Mouse (Mus musculus) thymus, adult 2 months (tissue): ENCODE results near the gene Cd93. TPM values are rescaled to one million over a fixed set of nuclear protein-coding genes. Genes with fewer than 3 reads are reported as not detected.
A peak's percentile ranks its signal among the peaks of the same experiment; 100 is the strongest.

Experiments
- DNase-seq: peaks from one replicate; pipeline ENCODE4 v3.0.0; 2021
- H3K27ac ChIP-seq: fragments of 200-500 bp; 2 replicates; pipeline ENCODE4 v1.5.1; 2012; ENCODE audit warnings: low read length, control low read depth; ENCODE audit not compliant: control insufficient read depth, insufficient read depth
- H3K27me3 ChIP-seq: fragments of 200-500 bp; 2 replicates; pipeline ENCODE4 v1.6.1; 2012; ENCODE audit warnings: mild to moderate bottlenecking, low read length, moderate library complexity, mixed read lengths; ENCODE audit not compliant: control insufficient read depth, insufficient read depth
- H3K36me3 ChIP-seq: fragments of 200-500 bp; 2 replicates; pipeline ENCODE4 v1.6.1; 2012; ENCODE audit warnings: mild to moderate bottlenecking, low read length, moderate library complexity; ENCODE audit not compliant: control insufficient read depth, insufficient read depth
- H3K4me1 ChIP-seq: fragments of 200-500 bp; replicated peaks from 2 replicates; pipeline ENCODE4 v1.6.1; 2012; ENCODE audit warnings: low read length; ENCODE audit not compliant: control insufficient read depth, insufficient read depth
- H3K4me3 ChIP-seq: fragments of 200-500 bp; 2 replicates; pipeline ENCODE4 v1.5.1; 2012; ENCODE audit warnings: mild to moderate bottlenecking, low read length, control low read depth, moderate library complexity; ENCODE audit not compliant: control insufficient read depth, insufficient read depth
- CTCF ChIP-seq: fragments of 200-500 bp; IDR thresholded peaks from 2 replicates; pipeline ENCODE4 v1.5.1; 2012; ENCODE audit warnings: mild to moderate bottlenecking, control low read depth, low read length, moderate library complexity, borderline replicate concordance; ENCODE audit not compliant: control insufficient read depth, poor library complexity, insufficient read depth; ENCODE audit errors: extremely low read depth
- POLR2A ChIP-seq: fragments of 200-500 bp; IDR thresholded peaks from 2 replicates; pipeline ENCODE4 v1.6.1; 2012; ENCODE audit warnings: mild to moderate bottlenecking, low read length, control low read depth, moderate library complexity; ENCODE audit not compliant: control insufficient read depth, poor library complexity, insufficient read depth; ENCODE audit errors: extremely low read depth
- WGBS: fragments of 180-500 bp; shearing (Covaris S2); methylation state at CpG from one replicate; pipeline ENCODE4 v1.1.7; 2018; 5-methylcytosine and 5-hydroxymethylcytosine counted together
- polyA plus RNA-seq: library from polyadenylated mRNA; depleted of rRNA; stranded (reverse); fragments of >200 nt; gene quantifications from 2 replicates; pipeline ENCODE4 v1.2.3, GENCODE M21; 2012

Cd93 gene
- polyA plus RNA-seq, 1 experiment = 3.6 TPM

DNA sequence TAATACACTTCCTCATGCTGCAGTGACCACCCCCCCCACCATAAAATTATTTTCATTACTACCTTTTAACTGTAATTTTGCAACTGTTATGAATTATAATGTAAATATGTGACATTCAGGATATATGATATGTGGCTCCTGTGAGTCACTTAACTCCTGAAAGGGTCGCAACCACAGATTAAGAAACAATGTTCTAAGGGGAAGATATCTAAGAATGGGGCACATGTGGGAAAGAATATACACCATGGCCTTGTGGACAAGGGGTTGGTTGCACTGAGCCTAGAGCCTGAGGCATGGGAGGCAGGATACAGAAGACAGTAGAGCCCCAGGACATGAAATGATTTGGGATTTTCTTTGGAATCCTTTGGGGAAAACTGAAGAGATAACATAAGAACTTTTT is 2.3 kb upstream of the Cd93 start:
- H3K27ac ChIP-seq = no peak overlapping the region
- DNase-seq = no peak
- no peak overlapping the region for H3K4me3 ChIP-seq
- H3K36me3 ChIP-seq = no peaks in the 10 kb centered on the region
- TF ChIP-seq POLR2A = no peak
- TF ChIP-seq CTCF = no peak
- H3K27me3 ChIP-seq = no peaks in the 10 kb centered on the region
- peaks cover 24% of the 10 kb centered on the region for H3K4me1 ChIP-seq
- WGBS = 95% methylated on average over 1 of the region's 1 CpGs

DNA sequence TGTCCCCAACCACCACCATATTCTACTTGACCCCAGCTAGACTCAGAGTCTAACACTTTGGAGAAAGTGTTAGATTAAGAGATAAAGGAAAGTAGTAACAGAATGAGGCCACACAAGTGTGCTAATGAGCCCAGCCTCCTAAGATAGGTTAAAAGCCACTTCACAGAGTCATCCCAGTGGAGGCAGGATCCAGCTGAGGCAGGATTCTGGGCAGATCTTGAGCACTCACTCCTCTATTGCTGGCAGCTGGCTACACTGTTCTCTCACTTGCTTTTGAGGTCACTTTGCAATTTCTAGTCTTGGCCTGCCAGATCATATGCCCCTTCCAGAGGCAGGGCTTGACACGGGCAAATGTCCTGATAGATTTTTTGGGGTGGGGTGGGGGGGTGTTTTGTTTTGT is 1.1 kb upstream of the Cd93 start:
- no peak for DNase-seq
- Histone ChIP-seq H3K27me3 (no peaks in the 10 kb centered on the region), H3K4me3 (no peak overlapping the region), H3K27ac (no peak overlapping the region), H3K36me3 (no peaks in the 10 kb centered on the region), H3K4me1 (peaks cover 24% of the 10 kb centered on the region)
- TF ChIP-seq CTCF = no peak
- TF ChIP-seq POLR2A = no peak
- 65% methylated on average over 1 of the region's 1 CpGs for WGBS

DNA sequence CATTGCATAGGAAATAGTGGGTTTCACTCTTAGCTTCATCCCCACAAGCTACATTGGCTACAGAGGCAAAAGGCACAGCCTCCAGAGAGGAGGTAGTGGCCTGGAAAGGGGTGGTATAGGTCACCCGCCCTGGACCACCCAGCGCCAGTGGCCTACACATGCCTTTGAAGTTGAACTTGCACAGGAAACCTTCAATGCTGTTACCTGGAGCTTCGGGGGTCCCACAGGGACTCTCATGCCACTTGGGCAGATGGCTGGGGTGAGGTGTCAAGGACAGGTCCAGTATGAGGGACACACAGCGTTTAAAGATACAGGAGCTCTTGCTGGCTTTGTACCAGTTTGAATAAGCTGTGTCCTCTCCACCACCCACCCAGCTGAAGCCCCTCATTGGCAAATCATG is 653 bp downstream of the Cd93 start:
- H3K27me3 ChIP-seq = no peaks in the 10 kb centered on the region
- no peaks in the 10 kb centered on the region for H3K36me3 ChIP-seq
- H3K4me3 ChIP-seq = peak overlapping the region; percentile 33
- DNase-seq = peak; percentile 7
- TF ChIP-seq POLR2A = no peak
- no peak for TF ChIP-seq CTCF
- H3K4me1 ChIP-seq = peaks cover 24% of the 10 kb centered on the region
- H3K27ac ChIP-seq = no peak overlapping the region; the same call in 1 of the 2 replicates
- 21% methylated on average over 4 of the region's 4 CpGs for WGBS

DNA sequence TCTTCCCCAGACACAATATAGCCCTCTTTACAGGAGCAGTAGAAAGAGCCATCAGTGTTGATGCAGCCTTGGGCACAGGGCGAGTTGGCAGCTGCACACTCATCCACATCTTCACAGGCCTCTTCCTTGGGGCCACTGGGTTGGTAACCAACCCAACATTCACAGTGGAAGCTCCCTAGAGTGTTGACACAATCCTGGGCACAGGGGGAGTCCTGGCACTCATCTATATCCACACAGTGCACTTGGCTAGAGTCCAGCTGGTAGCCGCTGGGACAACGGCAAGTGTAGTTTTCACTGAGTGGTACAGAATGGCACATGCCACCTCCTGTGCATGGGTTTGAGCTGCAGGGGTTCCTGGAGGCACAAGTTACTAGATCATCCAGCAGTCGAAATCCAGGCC is 1.2 kb downstream of the Cd93 start:
- no peak for DNase-seq
- 14% methylated on average over 4 of the region's 4 CpGs for WGBS
- no peak overlapping the region for H3K4me3 ChIP-seq
- no peak overlapping the region for H3K27ac ChIP-seq
- TF ChIP-seq CTCF (no peak), POLR2A (no peak)
- H3K4me1 ChIP-seq = peaks cover 24% of the 10 kb centered on the region
- H3K27me3 ChIP-seq = no peaks in the 10 kb centered on the region
- H3K36me3 ChIP-seq = no peaks in the 10 kb centered on the region

DNA sequence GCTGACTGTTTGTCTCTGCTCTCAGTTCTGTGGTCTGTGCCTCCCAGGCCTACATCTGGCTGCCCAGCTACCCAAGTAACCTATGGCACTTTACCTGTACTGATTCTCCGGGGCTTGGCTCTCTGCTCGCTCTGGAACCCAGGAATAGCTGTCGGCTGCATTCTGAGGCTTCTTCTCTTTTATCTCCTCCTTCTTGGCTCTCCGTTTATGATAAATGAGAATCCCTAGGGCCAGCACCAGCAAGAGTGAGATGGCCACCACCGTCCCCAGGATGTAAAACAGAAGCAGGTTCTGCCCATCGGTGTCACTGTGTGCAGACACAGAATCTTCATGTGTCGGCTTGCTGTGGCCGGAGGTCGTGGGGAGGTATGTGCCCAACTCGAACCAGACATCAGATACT is 1.9 kb downstream of the Cd93 start:
- H3K27ac ChIP-seq = peak overlapping the region; percentile 16; the same call in 1 of the 2 replicates
- H3K27me3 ChIP-seq = no peaks in the 10 kb centered on the region
- no peak for DNase-seq
- no peaks in the 10 kb centered on the region for H3K36me3 ChIP-seq
- TF ChIP-seq CTCF = no peak
- H3K4me3 ChIP-seq = no peak overlapping the region
- H3K4me1 ChIP-seq = peaks cover 24% of the 10 kb centered on the region
- WGBS = 25% methylated on average over 10 of the region's 10 CpGs

DNA sequence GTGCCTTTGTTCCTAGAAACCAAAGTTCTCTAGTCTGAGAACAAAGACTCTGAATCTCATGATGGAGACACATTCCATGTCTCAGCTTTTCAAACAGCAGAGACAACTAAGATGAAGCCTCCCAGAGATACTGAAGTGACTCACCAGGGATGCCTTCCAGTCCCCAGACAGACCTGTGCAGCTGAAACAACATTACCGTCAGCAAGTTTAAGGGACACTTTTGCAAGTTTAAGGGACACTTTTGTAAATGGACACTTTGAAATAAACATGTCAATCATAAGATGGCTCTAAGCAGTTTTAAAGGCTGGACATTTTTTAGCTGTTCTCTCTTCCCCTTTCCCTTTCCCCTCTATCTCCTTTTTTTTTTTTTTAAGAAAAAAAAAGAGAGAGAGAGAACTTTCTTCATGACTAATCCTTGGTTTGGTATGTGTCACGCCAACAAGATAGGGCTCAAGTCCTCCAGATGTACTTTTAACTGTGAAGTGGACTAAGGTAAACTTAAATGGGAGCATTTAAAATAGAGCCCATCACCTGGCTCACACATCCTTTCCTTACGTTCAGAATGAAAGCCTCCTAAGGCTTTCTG is 3.6 kb downstream of the Cd93 start:
- Histone ChIP-seq H3K4me1 (peaks cover 24% of the 10 kb centered on the region), H3K4me3 (no peak overlapping the region), H3K36me3 (no peaks in the 10 kb centered on the region), H3K27me3 (no peaks in the 10 kb centered on the region), H3K27ac (no peak overlapping the region)
- DNase-seq = no peak
- no peak for TF ChIP-seq POLR2A
- TF ChIP-seq CTCF = no peak
- 46% methylated on average over 3 of the region's 3 CpGs for WGBS

DNA sequence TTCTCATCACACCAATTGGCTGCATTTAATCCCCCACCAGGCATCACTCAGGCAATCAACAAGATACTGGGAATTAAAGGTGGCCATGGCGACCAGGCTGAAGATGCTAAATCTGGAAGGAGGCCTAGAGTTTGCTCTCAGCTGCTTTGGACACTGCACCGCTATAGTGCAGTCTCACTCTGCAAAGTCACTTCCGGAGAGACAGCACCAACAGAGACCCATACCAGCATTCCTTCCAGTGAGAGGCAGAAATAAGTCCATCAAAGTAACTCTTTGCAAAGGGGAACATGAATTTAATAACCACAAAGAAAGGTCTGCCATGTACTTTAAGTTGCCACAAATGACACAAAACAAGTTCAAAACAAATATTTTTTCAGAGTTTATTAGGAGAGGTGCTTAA is 7.1 kb downstream of the Cd93 start:
- TF ChIP-seq POLR2A (no peak), CTCF (no peak)
- DNase-seq = no peak
- Histone ChIP-seq H3K27ac (no peak overlapping the region), H3K4me1 (peaks cover 2% of the 10 kb centered on the region), H3K36me3 (no peaks in the 10 kb centered on the region), H3K4me3 (no peak overlapping the region), H3K27me3 (no peaks in the 10 kb centered on the region)
- WGBS = 45% methylated on average over 3 of the region's 3 CpGs
